In genomic region chr15:103252660-103253059, GRCm38 (mm10) we compare ENCODE assay signal across 15 mouse cellular contexts. TPM values are rescaled to one million over a fixed set of nuclear protein-coding genes. Genes with fewer than 3 reads are reported as not detected.
A peak's percentile ranks its signal among the peaks of the same experiment; 100 is the strongest.
DNase-seq lines count a peak whose midpoint lies in the region; ATAC-seq and TF ChIP-seq lines count a peak whose summit lies in the region.
"Had no signal": no experiment of that assay in that cellular context is flagged by ENCODE, and none has a peak within 500 bp of the region (broad histone marks: within the 10 kb centered on the region; RNA-seq: fewer than 3 reads in every experiment).

No protein-coding gene starts in this region.

- peaks cover 58% of the 10 kb centered on the region for H3K79me2 ChIP-seq in MEL (ENCODE audit: control insufficient read depth, insufficient read depth, low read length, poor library complexity)

- 9% methylated on average over 3 of the region's 3 CpGs for WGBS in liver, embryonic 15.5 days (ENCODE audit: insufficient replicate concordance)
- WGBS in cerebellum, adult 2 months = 88% methylated on average over 3 of the region's 3 CpGs
- WGBS in kidney, adult 2 months = 81% methylated on average over 3 of the region's 3 CpGs

- peaks cover 0 to 34% of the 10 kb centered on the region in 2 experiments; a peak in 3 of 4 replicates for H3K36me3 ChIP-seq in MEL (ENCODE audit: control insufficient read depth in 1 of 2, insufficient read depth in 2 of 2, low read length in 2 of 2)
- peaks cover 52% of the 10 kb centered on the region for H3K36me3 ChIP-seq in liver, embryonic 15.5 days (replicated peaks)
- peaks cover 65% of the 10 kb centered on the region for H3K36me3 ChIP-seq in megakaryocyte, embryonic 14.5 days (replicated peaks; ENCODE audit: low read length)
- H3K36me3 ChIP-seq in kidney, adult 2 months (ENCODE audit: control insufficient read depth, insufficient read depth, low read length) = no peaks in the 10 kb centered on the region

- peak; percentile 30 for ATAC-seq in common myeloid progenitor, adult 5-6 weeks (replicated peaks; ENCODE audit: low read depth, poor library complexity, severe bottlenecking)
- ATAC-seq in liver, embryonic 15.5 days (ENCODE audit: insufficient read depth) = peak; percentile 58

- H3K27ac ChIP-seq in MEL (ENCODE audit: control insufficient read depth, low read depth, low read length) = peak overlapping the region; percentile 99
- peak overlapping the region; percentile 99 for H3K27ac ChIP-seq in liver, embryonic 15.5 days (replicated peaks)
- H3K27ac ChIP-seq in cerebellum, adult 2 months (ENCODE audit: insufficient read depth, low read length) = no peak overlapping the region
- no peak overlapping the region for H3K27ac ChIP-seq in kidney, adult 2 months (ENCODE audit: insufficient read depth, low read depth, low read length)
- H3K27ac ChIP-seq: forebrain, embryonic 10.5 days; hindbrain, embryonic 14.5 days; lung, embryonic 15.5 days; neural tube, embryonic 15.5 days had no signal

- TF ChIP-seq EP300 in MEL (IDR thresholded peaks at IDR 0.05; ENCODE audit: low read depth in 1 of 2, low read length in 2 of 2) = no peak; a peak in 1 of 4 replicates

- peak overlapping the region; percentile 98 for H3K9ac ChIP-seq in MEL (ENCODE audit: control insufficient read depth, low read depth, low read length, poor library complexity, severe bottlenecking)
- H3K9ac ChIP-seq in liver, embryonic 15.5 days = peak overlapping the region; percentile 94
- H3K9ac ChIP-seq: hindbrain, embryonic 14.5 days; lung, embryonic 15.5 days; neural tube, embryonic 15.5 days had no signal

- H3K9me3 ChIP-seq in MEL (replicated peaks; ENCODE audit: insufficient read depth, low read length) = no peaks in the 10 kb centered on the region
- H3K9me3 ChIP-seq in liver, embryonic 15.5 days (replicated peaks) = no peaks in the 10 kb centered on the region
- no peaks in the 10 kb centered on the region for H3K9me3 ChIP-seq in megakaryocyte, embryonic 14.5 days
- H3K9me3 ChIP-seq: forebrain, embryonic 10.5 days; lung, embryonic 15.5 days; neural tube, embryonic 15.5 days had no signal

- peak in 1 of 2 experiments; percentile 52; a peak in 1 of 4 replicates for TF ChIP-seq POLR2A in MEL (IDR thresholded peaks at IDR 0.05; ENCODE audit: control insufficient read depth in 1 of 2, insufficient read depth in 1 of 2, low read depth in 1 of 2, low read length in 2 of 2, poor library complexity in 1 of 2)
- no peak for TF ChIP-seq POLR2A in cerebellum, adult 2 months (IDR thresholded peaks at IDR 0.05; ENCODE audit: borderline replicate concordance, insufficient read depth, low read length)
- no peak for TF ChIP-seq POLR2A in kidney, adult 2 months (IDR thresholded peaks at IDR 0.05; ENCODE audit: low read depth, low read length)

- DNase-seq in MEL (ENCODE audit: low read depth, low spot score) = peak; percentile 74
- DNase-seq in cerebellum, postnatal 10 days = no peak
- DNase-seq in cerebellum, adult 2 months = no peak
- DNase-seq in kidney, adult 2 months = no peak
- DNase-seq: adrenal gland, postnatal 25 days; cerebellum, adult 11 months had no signal

- no peak for TF ChIP-seq CTCF in MEL (IDR thresholded peaks at IDR 0.05 in 2 of 3, conservative IDR thresholded peaks at IDR 0.05 in 1 of 3; ENCODE audit: control insufficient read depth in 1 of 3, insufficient read depth in 1 of 3, low read depth in 2 of 3, low read length in 3 of 3, poor library complexity in 1 of 3, severe bottlenecking in 1 of 3)
- no peak for TF ChIP-seq CTCF in cerebellum, adult 2 months (IDR thresholded peaks at IDR 0.05; ENCODE audit: borderline replicate concordance, insufficient read depth, low read depth, low read length)
- TF ChIP-seq CTCF in kidney, adult 2 months (conservative IDR thresholded peaks at IDR 0.05; ENCODE audit: insufficient read depth, insufficient read length, low read depth, low read length) = no peak

- TF ChIP-seq RAD21 in MEL (IDR thresholded peaks at IDR 0.05; ENCODE audit: low read depth, low read length) = no peak

- peak overlapping the region; percentile 85 for H3K4me2 ChIP-seq in liver, embryonic 15.5 days
- H3K4me2 ChIP-seq: hindbrain, embryonic 14.5 days; lung, embryonic 15.5 days; neural tube, embryonic 15.5 days had no signal

- H3K4me1 ChIP-seq in MEL (ENCODE audit: control insufficient read depth in 1 of 2, insufficient read depth in 2 of 2, low read length in 2 of 2) = peaks cover 4 to 15% of the 10 kb centered on the region in 2 experiments
- H3K4me1 ChIP-seq in liver, embryonic 15.5 days (replicated peaks) = peaks cover 77% of the 10 kb centered on the region
- H3K4me1 ChIP-seq in megakaryocyte, embryonic 14.5 days = peaks cover 72% of the 10 kb centered on the region
- peaks cover 3% of the 10 kb centered on the region; the same call in 1 of the 2 replicates for H3K4me1 ChIP-seq in cerebellum, adult 2 months (ENCODE audit: control insufficient read depth, insufficient read depth, low read length)
- no peaks in the 10 kb centered on the region for H3K4me1 ChIP-seq in kidney, adult 2 months (ENCODE audit: control insufficient read depth, insufficient read depth, low read length)

- peak overlapping the region; percentile 88 to 91 for H3K4me3 ChIP-seq in MEL (ENCODE audit: control insufficient read depth in 1 of 2, insufficient read depth in 1 of 2, low read depth in 2 of 2, low read length in 2 of 2)
- H3K4me3 ChIP-seq in liver, embryonic 15.5 days (replicated peaks) = peak overlapping the region; percentile 77
- H3K4me3 ChIP-seq in megakaryocyte, embryonic 14.5 days (replicated peaks) = peak overlapping the region; percentile 97
- H3K4me3 ChIP-seq in cerebellum, adult 2 months (replicated peaks; ENCODE audit: insufficient read depth, low read depth, low read length) = no peak overlapping the region
- no peak overlapping the region for H3K4me3 ChIP-seq in kidney, adult 2 months (ENCODE audit: insufficient read depth, low read depth, low read length)
- H3K4me3 ChIP-seq: forebrain, embryonic 10.5 days; lung, embryonic 15.5 days; neural tube, embryonic 15.5 days had no signal

- H3K27me3 ChIP-seq in MEL (ENCODE audit: control insufficient read depth in 1 of 2, insufficient read depth in 2 of 2, low read length in 2 of 2) = no peaks in the 10 kb centered on the region
- H3K27me3 ChIP-seq in liver, embryonic 15.5 days = no peaks in the 10 kb centered on the region
- no peaks in the 10 kb centered on the region for H3K27me3 ChIP-seq in megakaryocyte, embryonic 14.5 days (replicated peaks)
- no peaks in the 10 kb centered on the region; the same call in 1 of the 2 replicates for H3K27me3 ChIP-seq in cerebellum, adult 2 months (ENCODE audit: control insufficient read depth, insufficient read depth, low read length)
- H3K27me3 ChIP-seq in kidney, adult 2 months (replicated peaks; ENCODE audit: control insufficient read depth, insufficient read depth, low read length) = no peaks in the 10 kb centered on the region
- H3K27me3 ChIP-seq: lung, embryonic 15.5 days; neural tube, embryonic 15.5 days had no signal

RNA-seq across cellular contexts. Expression of gene Nfe2, which starts 5.5 kb away (rescaled TPM):
- 63.9 and 74.6 TPM in 2 replicates for total RNA-seq in MEL (2012; rRNA removed)
- 100 to 1,000 TPM in 1 of 2 experiments, not detected in 1; 103 TPM for polyA plus RNA-seq in MEL (2012; ENCODE audit: insufficient read depth in 1 of 2, insufficient read length in 2 of 2, low read depth in 1 of 2, low replicate concordance in 2 of 2, missing spikeins in 1 of 2)
- total RNA-seq in common myeloid progenitor, adult 5-6 weeks (2017) = 121 and 135 TPM in 2 replicates
- 207 and 217 TPM in 2 replicates for polyA plus RNA-seq in liver, embryonic 15.5 days (2015; fragmentation: Nextera tagmentation; extraction: Ambion mirVana)
- 321 and 342 TPM in 2 replicates for polyA plus RNA-seq in megakaryocyte, embryonic 14.5 days (2012; ENCODE audit: insufficient read depth, low replicate concordance)
- polyA plus RNA-seq in cerebellum, adult 2 months (2012; rRNA removed) = 0.28 and 0.57 TPM in 2 replicates
- polyA plus RNA-seq in kidney, adult 2 months (2012; rRNA removed) = 0.58 and 1.0 TPM in 2 replicates
- total RNA-seq: left cerebral cortex, postnatal 14 days had no signal

RNA-seq across cellular contexts. Expression of gene Hnrnpa1, which starts 12.4 kb away (rescaled TPM):
- total RNA-seq in MEL (2012; rRNA removed) = 322 and 402 TPM in 2 replicates
- 100 to 1,000 TPM in 1 of 2 experiments, not detected in 1; 900 TPM for polyA plus RNA-seq in MEL (2012; ENCODE audit: insufficient read depth in 1 of 2, insufficient read length in 2 of 2, low read depth in 1 of 2, low replicate concordance in 2 of 2, missing spikeins in 1 of 2)
- 1,831 and 1,833 TPM in 2 replicates for total RNA-seq in common myeloid progenitor, adult 5-6 weeks (2017)
- polyA plus RNA-seq in liver, embryonic 15.5 days (2015; fragmentation: Nextera tagmentation; extraction: Ambion mirVana) = 193 and 220 TPM in 2 replicates
- polyA plus RNA-seq in megakaryocyte, embryonic 14.5 days (2012; ENCODE audit: insufficient read depth, low replicate concordance) = 12.1 and 56.4 TPM in 2 replicates
- 318 and 320 TPM in 2 replicates for polyA plus RNA-seq in cerebellum, adult 2 months (2012; rRNA removed)
- polyA plus RNA-seq in kidney, adult 2 months (2012; rRNA removed) = 50.0 and 69.3 TPM in 2 replicates

RNA-seq across cellular contexts. Expression of gene Cbx5, which starts 13.0 kb away (rescaled TPM):
- 39.8 and 40.5 TPM in 2 replicates for total RNA-seq in MEL (2012; rRNA removed)
- polyA plus RNA-seq in MEL (2012; ENCODE audit: insufficient read depth in 1 of 2, insufficient read length in 2 of 2, low read depth in 1 of 2, low replicate concordance in 2 of 2, missing spikeins in 1 of 2) = 10 to 100 TPM; 42.4 to 67.1 TPM
- 248 and 261 TPM in 2 replicates for total RNA-seq in common myeloid progenitor, adult 5-6 weeks (2017)
- 44.5 and 49.2 TPM in 2 replicates for polyA plus RNA-seq in liver, embryonic 15.5 days (2015; fragmentation: Nextera tagmentation; extraction: Ambion mirVana)
- 0.77 and 1.5 TPM in 2 replicates for polyA plus RNA-seq in megakaryocyte, embryonic 14.5 days (2012; ENCODE audit: insufficient read depth, low replicate concordance)
- polyA plus RNA-seq in cerebellum, adult 2 months (2012; rRNA removed) = 49.4 and 52.7 TPM in 2 replicates
- 18.8 and 26.9 TPM in 2 replicates for polyA plus RNA-seq in kidney, adult 2 months (2012; rRNA removed)

RNA-seq across cellular contexts. Expression of gene Copz1, which starts 19.9 kb away (rescaled TPM):
- total RNA-seq in MEL (2012; rRNA removed) = 46.7 and 48.0 TPM in 2 replicates
- 100 to 1,000 TPM; 117 to 822 TPM for polyA plus RNA-seq in MEL (2012; ENCODE audit: insufficient read depth in 1 of 2, insufficient read length in 2 of 2, low read depth in 1 of 2, low replicate concordance in 2 of 2, missing spikeins in 1 of 2)
- total RNA-seq in common myeloid progenitor, adult 5-6 weeks (2017) = 53.8 and 55.5 TPM in 2 replicates
- 196 and 203 TPM in 2 replicates for polyA plus RNA-seq in liver, embryonic 15.5 days (2015; fragmentation: Nextera tagmentation; extraction: Ambion mirVana)
- 33.2 and 56.2 TPM in 2 replicates for polyA plus RNA-seq in megakaryocyte, embryonic 14.5 days (2012; ENCODE audit: insufficient read depth, low replicate concordance)
- 110 and 117 TPM in 2 replicates for polyA plus RNA-seq in cerebellum, adult 2 months (2012; rRNA removed)
- 138 TPM in 2 replicates for polyA plus RNA-seq in kidney, adult 2 months (2012; rRNA removed)

RNA-seq across cellular contexts. Expression of gene Gpr84, which starts 57.8 kb away (rescaled TPM):
- total RNA-seq in MEL (2012; rRNA removed) = 0.12 TPM in 1 of 2 replicates, not detected in the other
- under 1 TPM in 1 of 2 experiments, not detected in 1; 0.21 TPM for polyA plus RNA-seq in MEL (2012; ENCODE audit: insufficient read depth in 1 of 2, insufficient read length in 2 of 2, low read depth in 1 of 2, low replicate concordance in 2 of 2, missing spikeins in 1 of 2)
- not detected in 2 replicates for total RNA-seq in common myeloid progenitor, adult 5-6 weeks (2017)
- 0.86 and 1.0 TPM in 2 replicates for polyA plus RNA-seq in liver, embryonic 15.5 days (2015; fragmentation: Nextera tagmentation; extraction: Ambion mirVana)
- 1.00 and 1.6 TPM in 2 replicates for polyA plus RNA-seq in megakaryocyte, embryonic 14.5 days (2012; ENCODE audit: insufficient read depth, low replicate concordance)
- 0.43 and 0.62 TPM in 2 replicates for polyA plus RNA-seq in cerebellum, adult 2 months (2012; rRNA removed)
- polyA plus RNA-seq in kidney, adult 2 months (2012; rRNA removed) = 0.13 TPM in 1 of 2 replicates, not detected in the other
- total RNA-seq: adrenal gland, postnatal 25 days had no signal
- polyA plus RNA-seq: urinary bladder, adult 2 months had no signal

Comparison
In these comparisons a context has a peak if more than half of its experiments do, and no peak if none do; other contexts are left out.
1. H3K27ac ChIP-seq: peak in MEL (single experiment) and liver, embryonic 15.5 days (single experiment); none in cerebellum, adult 2 months (single experiment) and kidney, adult 2 months (single experiment).
2. H3K4me3 ChIP-seq: peak in MEL (2 of 2), liver, embryonic 15.5 days (single experiment) and megakaryocyte, embryonic 14.5 days (single experiment); none in cerebellum, adult 2 months (single experiment) and kidney, adult 2 months (single experiment).
3. RNA of gene Nfe2, which starts 5.5 kb away (polyA plus RNA-seq): 321 to 342 TPM in megakaryocyte, embryonic 14.5 days, 207 to 217 TPM in liver, embryonic 15.5 days and 103 TPM in MEL; 0.58 to 1.0 TPM in kidney, adult 2 months and 0.28 to 0.57 TPM in cerebellum, adult 2 months; every median in the first group is over 10 times any median in the second.